26 mouse cellular contexts compared by ENCODE assay signal in the genomic region with DNA sequence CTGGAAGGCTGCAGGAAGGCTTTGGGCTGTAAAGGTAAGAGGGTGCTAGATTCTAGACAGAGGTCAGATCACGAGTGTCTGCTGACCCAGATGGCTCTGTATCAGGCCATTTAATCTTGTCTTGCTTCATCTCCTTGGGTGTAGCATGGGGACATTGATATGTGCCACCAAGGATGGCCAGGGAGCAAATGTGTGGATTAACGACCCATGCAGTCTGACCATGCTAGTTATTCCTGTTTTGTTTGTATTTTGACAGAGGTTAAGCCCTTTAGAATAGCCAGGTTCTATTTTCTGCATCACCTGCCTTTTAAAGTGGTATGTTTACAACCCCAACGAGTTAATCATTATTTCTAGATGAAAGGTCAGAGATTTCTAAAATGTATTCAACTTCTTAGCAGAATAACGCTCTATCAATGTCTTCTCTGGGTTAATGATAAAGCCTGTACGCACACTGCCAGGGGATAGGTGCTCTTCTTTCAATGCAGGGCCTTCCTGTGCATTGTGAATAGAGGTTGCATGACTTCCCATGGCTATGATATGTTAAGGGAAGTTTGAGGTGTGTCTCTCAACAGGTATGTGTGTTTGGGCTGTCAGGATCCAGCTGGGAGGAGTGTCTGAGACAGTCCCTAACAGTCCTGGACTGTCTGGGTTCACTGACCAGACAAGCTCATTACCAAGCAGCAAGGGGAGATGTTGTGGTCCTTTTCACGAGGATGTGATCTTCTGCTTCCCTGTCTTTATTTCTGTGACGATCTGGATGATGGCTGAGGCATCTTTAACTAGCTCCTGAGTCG.
DNase-seq lines count a peak whose midpoint lies in the region; ATAC-seq and TF ChIP-seq lines count a peak whose summit lies in the region.
"Had no signal": no experiment of that assay in that cellular context is flagged by ENCODE, and none has a peak within 500 bp of the region (broad histone marks: within the 10 kb centered on the region; RNA-seq: fewer than 3 reads in every experiment).

No protein-coding gene starts in this region.

- H3K36me3 ChIP-seq in intestine, postnatal 0 days (ENCODE audit: control insufficient read depth, insufficient read depth): no peaks in the 10 kb centered on the region
- H3K36me3 ChIP-seq in kidney, embryonic 15.5 days: no peaks in the 10 kb centered on the region
- no peaks in the 10 kb centered on the region for H3K36me3 ChIP-seq in thymus, adult 2 months (ENCODE audit: control insufficient read depth, insufficient read depth, low read length)
- H3K36me3 ChIP-seq: forebrain, embryonic 15.5 days; hindbrain, embryonic 12.5 days; limb, embryonic 10.5 days; midbrain, embryonic 15.5 days; neural tube, embryonic 15.5 days had no signal

- peak; percentile 57 for ATAC-seq in intestine, postnatal 0 days
- peak; percentile 84 for ATAC-seq in kidney, embryonic 15.5 days (replicated peaks; ENCODE audit: low FRiP score)
- ATAC-seq: activated CD4-positive, CD25-positive, alpha-beta regulatory T cell, adult 4 months; CD4-positive, CD25-positive, alpha-beta regulatory T cell, adult 4 months; forebrain, embryonic 15.5 days; midbrain, embryonic 15.5 days had no signal

- H3K27me3 ChIP-seq in intestine, postnatal 0 days (replicated peaks; ENCODE audit: control insufficient read depth, insufficient read depth, low read length): no peaks in the 10 kb centered on the region
- no peaks in the 10 kb centered on the region for H3K27me3 ChIP-seq in kidney, embryonic 15.5 days
- H3K27me3 ChIP-seq in thymus, adult 2 months (ENCODE audit: control insufficient read depth, insufficient read depth, low read length): no peaks in the 10 kb centered on the region
- H3K27me3 ChIP-seq: forebrain, embryonic 15.5 days; hindbrain, embryonic 12.5 days; midbrain, embryonic 15.5 days; neural tube, embryonic 15.5 days had no signal

- no peaks in the 10 kb centered on the region for H3K9me3 ChIP-seq in intestine, postnatal 0 days (ENCODE audit: control insufficient read depth)
- H3K9me3 ChIP-seq in kidney, embryonic 15.5 days (replicated peaks): no peaks in the 10 kb centered on the region
- H3K9me3 ChIP-seq: forebrain, embryonic 15.5 days; hindbrain, embryonic 12.5 days; limb, embryonic 10.5 days; midbrain, embryonic 15.5 days; neural tube, embryonic 15.5 days had no signal

- intact Hi-C loops in gastrocnemius, adult 2 months (cut with DNase I): no loop called here

- no peaks in the 10 kb centered on the region for H3K4me1 ChIP-seq in intestine, postnatal 0 days (replicated peaks; ENCODE audit: control insufficient read depth, insufficient read depth, low read length)
- H3K4me1 ChIP-seq in kidney, embryonic 15.5 days: peaks cover 13% of the 10 kb centered on the region; the same call in 1 of the 2 replicates
- H3K4me1 ChIP-seq in thymus, adult 2 months (replicated peaks; ENCODE audit: control insufficient read depth, insufficient read depth, low read length): no peaks in the 10 kb centered on the region
- H3K4me1 ChIP-seq: forebrain, embryonic 15.5 days; hindbrain, embryonic 12.5 days; limb, embryonic 10.5 days; midbrain, embryonic 15.5 days; neural tube, embryonic 15.5 days had no signal

- H3K4me3 ChIP-seq in gastrocnemius, adult 2 months: no peak overlapping the region
- no peak overlapping the region for H3K4me3 ChIP-seq in intestine, postnatal 0 days (ENCODE audit: low read depth, low read length)
- no peak overlapping the region for H3K4me3 ChIP-seq in kidney, embryonic 15.5 days (replicated peaks)
- no peak overlapping the region for H3K4me3 ChIP-seq in thymus, adult 2 months (ENCODE audit: control insufficient read depth, insufficient read depth, low read length)
- H3K4me3 ChIP-seq: forebrain, embryonic 15.5 days; hindbrain, embryonic 12.5 days; limb, embryonic 10.5 days; midbrain, embryonic 15.5 days; myocyte; neural tube, embryonic 15.5 days had no signal

- peak; percentile 23 for DNase-seq in gastrocnemius, adult 2 months
- DNase-seq in gastrocnemius, postnatal 25 days: no peak
- DNase-seq in large intestine, adult 2 months (ENCODE audit: low read depth, low spot score): peak; percentile 11
- no peak for DNase-seq in thymus, adult 2 months
- no peak for DNase-seq in cerebellum, postnatal 14 days
- no peak for DNase-seq in thymus, adult 18-20 months
- DNase-seq: adrenal gland, postnatal 10 days; cerebellum, postnatal 25 days; embryo, embryonic 11 days; gastrocnemius, postnatal 36 days; layer of hippocampus, adult 9-11 months; lung, postnatal 10 days; right cerebral cortex, postnatal 4 days; thymus, postnatal 25 days had no signal

- 36% methylated on average over 8 of the region's 8 CpGs for WGBS in intestine, postnatal 0 days
- 49% methylated on average over 8 of the region's 8 CpGs for WGBS in kidney, embryonic 15.5 days
- 36% methylated on average over 8 of the region's 8 CpGs for WGBS in large intestine, adult 2 months
- WGBS in thymus, adult 2 months: 90% methylated on average over 8 of the region's 8 CpGs

- no peak overlapping the region for H3K27ac ChIP-seq in gastrocnemius, adult 2 months
- H3K27ac ChIP-seq in intestine, postnatal 0 days (ENCODE audit: low read depth, low read length): peak overlapping the region; percentile 43
- H3K27ac ChIP-seq in kidney, embryonic 15.5 days: peak overlapping the region; percentile 75
- H3K27ac ChIP-seq in thymus, adult 2 months (ENCODE audit: control insufficient read depth, insufficient read depth, low read length): no peak overlapping the region
- H3K27ac ChIP-seq: forebrain, embryonic 15.5 days; hindbrain, embryonic 12.5 days; limb, embryonic 10.5 days; liver, embryonic 14.5 days; midbrain, embryonic 15.5 days; neural tube, embryonic 15.5 days; stomach, postnatal 0 days had no signal

- TF ChIP-seq POLR2A in thymus, adult 2 months (IDR thresholded peaks at IDR 0.05; ENCODE audit: control insufficient read depth, extremely low read depth, insufficient read depth, low read length, poor library complexity): no peak

- TF ChIP-seq CTCF in gastrocnemius, adult 2 months (IDR thresholded peaks at IDR 0.05): no peak
- no peak for TF ChIP-seq CTCF in intestine, postnatal 0 days (IDR thresholded peaks at IDR 0.05; ENCODE audit: low read depth)
- no peak for TF ChIP-seq CTCF in thymus, adult 2 months (IDR thresholded peaks at IDR 0.05; ENCODE audit: borderline replicate concordance, control insufficient read depth, extremely low read depth, insufficient read depth, low read length, poor library complexity)

- H3K4me2 ChIP-seq in intestine, postnatal 0 days (replicated peaks; ENCODE audit: low read depth): 0 out of 2 replicates have a peak overlapping the region, but pooled peaks have one; percentile 6
- H3K4me2 ChIP-seq in kidney, embryonic 15.5 days: no peak overlapping the region
- H3K4me2 ChIP-seq: forebrain, embryonic 15.5 days; hindbrain, embryonic 12.5 days; midbrain, embryonic 15.5 days; neural tube, embryonic 15.5 days had no signal

- no peak overlapping the region for H3K9ac ChIP-seq in intestine, postnatal 0 days (ENCODE audit: low read depth, low read length)
- H3K9ac ChIP-seq in kidney, embryonic 15.5 days: no peak overlapping the region
- H3K9ac ChIP-seq: forebrain, embryonic 15.5 days; hindbrain, embryonic 12.5 days; liver, embryonic 14.5 days; midbrain, embryonic 15.5 days; neural tube, embryonic 15.5 days had no signal

Comparison
In these comparisons a context has a peak if more than half of its experiments do, and no peak if none do; other contexts are left out.
1. DNase-seq: peak in gastrocnemius, adult 2 months (single experiment) and large intestine, adult 2 months (single experiment); none in gastrocnemius, postnatal 25 days (single experiment), thymus, adult 2 months (single experiment), cerebellum, postnatal 14 days (0 of 2) and thymus, adult 18-20 months (0 of 2).
2. H3K27ac ChIP-seq: peak in intestine, postnatal 0 days (single experiment) and kidney, embryonic 15.5 days (single experiment); none in gastrocnemius, adult 2 months (single experiment) and thymus, adult 2 months (single experiment).